Mouse (Mus musculus): Measurements from ENCODE around the gene Rcsd1. TPM values are rescaled to one million over a fixed set of nuclear protein-coding genes. Genes with fewer than 3 reads are reported as not detected.

Rcsd1 gene
- polyA plus RNA-seq, 1 experiment: 10.1 TPM

GRCm38 (mm10) chr1:165672355-165672754, 37.2 kb downstream of the Rcsd1 start:
- no peak for DNase-seq (ENCODE audit: low read depth)
- TF ChIP-seq CTCF (IDR thresholded peaks at IDR 0.05; ENCODE audit: borderline replicate concordance, extremely low read depth, insufficient read depth, insufficient read length) (no peak), POLR2A (IDR thresholded peaks at IDR 0.05; ENCODE audit: borderline replicate concordance, extremely low read depth, insufficient read depth, insufficient read length, poor library complexity, severe bottlenecking) (no peak)

- TF ChIP-seq CTCF (IDR thresholded peaks at IDR 0.05; ENCODE audit: borderline replicate concordance, extremely low read depth, insufficient read depth, insufficient read length): no peak
- TF ChIP-seq POLR2A (IDR thresholded peaks at IDR 0.05; ENCODE audit: borderline replicate concordance, extremely low read depth, insufficient read depth, insufficient read length, poor library complexity, severe bottlenecking): no peak
- no peak for DNase-seq (ENCODE audit: low read depth)
These were observed 39.5 kb downstream of the Rcsd1 start for GRCm38 (mm10) chr1:165670056-165670455.

GRCm38 (mm10) chr1:165668904-165669303, 40.7 kb downstream of the Rcsd1 start:
- DNase-seq (ENCODE audit: low read depth): no peak
- TF ChIP-seq CTCF (IDR thresholded peaks at IDR 0.05; ENCODE audit: borderline replicate concordance, extremely low read depth, insufficient read depth, insufficient read length) (no peak), POLR2A (IDR thresholded peaks at IDR 0.05; ENCODE audit: borderline replicate concordance, extremely low read depth, insufficient read depth, insufficient read length, poor library complexity, severe bottlenecking) (no peak)

- DNase-seq (ENCODE audit: low read depth): no peak
- TF ChIP-seq CTCF (IDR thresholded peaks at IDR 0.05; ENCODE audit: borderline replicate concordance, extremely low read depth, insufficient read depth, insufficient read length) (no peak), POLR2A (IDR thresholded peaks at IDR 0.05; ENCODE audit: borderline replicate concordance, extremely low read depth, insufficient read depth, insufficient read length, poor library complexity, severe bottlenecking) (no peak)
These were observed 42.2 kb downstream of the Rcsd1 start for GRCm38 (mm10) chr1:165667380-165667779.

GRCm38 (mm10) chr1:165666944-165667343, 42.6 kb downstream of the Rcsd1 start:
- no peak for DNase-seq (ENCODE audit: low read depth)
- TF ChIP-seq POLR2A (IDR thresholded peaks at IDR 0.05; ENCODE audit: borderline replicate concordance, extremely low read depth, insufficient read depth, insufficient read length, poor library complexity, severe bottlenecking): no peak
- no peak for TF ChIP-seq CTCF (IDR thresholded peaks at IDR 0.05; ENCODE audit: borderline replicate concordance, extremely low read depth, insufficient read depth, insufficient read length)

GRCm38 (mm10) chr1:165665758-165666157, 43.8 kb downstream of the Rcsd1 start:
- TF ChIP-seq CTCF (IDR thresholded peaks at IDR 0.05; ENCODE audit: borderline replicate concordance, extremely low read depth, insufficient read depth, insufficient read length): no peak
- TF ChIP-seq POLR2A (IDR thresholded peaks at IDR 0.05; ENCODE audit: borderline replicate concordance, extremely low read depth, insufficient read depth, insufficient read length, poor library complexity, severe bottlenecking): no peak
- DNase-seq (ENCODE audit: low read depth): no peak

- no peak for DNase-seq (ENCODE audit: low read depth)
These were observed 46.3 kb downstream of the Rcsd1 start for GRCm38 (mm10) chr1:165663277-165663676.

GRCm38 (mm10) chr1:165662426-165663192, 46.9 kb downstream of the Rcsd1 start:
- peak; percentile 60 for DNase-seq (ENCODE audit: low read depth)
- TF ChIP-seq CTCF (IDR thresholded peaks at IDR 0.05; ENCODE audit: borderline replicate concordance, extremely low read depth, insufficient read depth, insufficient read length) (no peak), POLR2A (IDR thresholded peaks at IDR 0.05; ENCODE audit: borderline replicate concordance, extremely low read depth, insufficient read depth, insufficient read length, poor library complexity, severe bottlenecking) (no peak)

More at GRCm38 (mm10) chr1:165663277-165663676, 46.3 kb downstream of the Rcsd1 start:
- no peak for TF ChIP-seq POLR2A (IDR thresholded peaks at IDR 0.05; ENCODE audit: borderline replicate concordance, extremely low read depth, insufficient read depth, insufficient read length, poor library complexity, severe bottlenecking)
- TF ChIP-seq CTCF (IDR thresholded peaks at IDR 0.05; ENCODE audit: borderline replicate concordance, extremely low read depth, insufficient read depth, insufficient read length): no peak

GRCm38 (mm10) chr1:165661725-165662124, 47.8 kb downstream of the Rcsd1 start:
- TF ChIP-seq POLR2A (IDR thresholded peaks at IDR 0.05; ENCODE audit: borderline replicate concordance, extremely low read depth, insufficient read depth, insufficient read length, poor library complexity, severe bottlenecking) (no peak), CTCF (IDR thresholded peaks at IDR 0.05; ENCODE audit: borderline replicate concordance, extremely low read depth, insufficient read depth, insufficient read length) (no peak)
- no peak for DNase-seq (ENCODE audit: low read depth)

- TF ChIP-seq CTCF (IDR thresholded peaks at IDR 0.05; ENCODE audit: borderline replicate concordance, extremely low read depth, insufficient read depth, insufficient read length) (no peak), POLR2A (IDR thresholded peaks at IDR 0.05; ENCODE audit: borderline replicate concordance, extremely low read depth, insufficient read depth, insufficient read length, poor library complexity, severe bottlenecking) (no peak)
- DNase-seq (ENCODE audit: low read depth): no peak
These were observed 48.4 kb downstream of the Rcsd1 start for GRCm38 (mm10) chr1:165661191-165661590.

GRCm38 (mm10) chr1:165660774-165661173, 48.8 kb downstream of the Rcsd1 start:
- DNase-seq (ENCODE audit: low read depth): peak; percentile 85
- no peak for TF ChIP-seq POLR2A (IDR thresholded peaks at IDR 0.05; ENCODE audit: borderline replicate concordance, extremely low read depth, insufficient read depth, insufficient read length, poor library complexity, severe bottlenecking)
- TF ChIP-seq CTCF (IDR thresholded peaks at IDR 0.05; ENCODE audit: borderline replicate concordance, extremely low read depth, insufficient read depth, insufficient read length): peak; percentile 80

- DNase-seq (ENCODE audit: low read depth): peak; percentile 88
- peak; percentile 68; the same call in 1 of the 2 replicates for TF ChIP-seq CTCF (IDR thresholded peaks at IDR 0.05; ENCODE audit: borderline replicate concordance, extremely low read depth, insufficient read depth, insufficient read length)
- no peak for TF ChIP-seq POLR2A (IDR thresholded peaks at IDR 0.05; ENCODE audit: borderline replicate concordance, extremely low read depth, insufficient read depth, insufficient read length, poor library complexity, severe bottlenecking)
These were observed 51.0 kb downstream of the Rcsd1 start for GRCm38 (mm10) chr1:165658602-165659001.
